Mouse (Mus musculus): ENCODE measurements at regions not wholly inside any gene's neighbourhood (a gene's known extent, or its start where the extent isn't known, plus 50 kb on each side); places are given as distances from the start of the nearest gene placed in this dataset.

DNA sequence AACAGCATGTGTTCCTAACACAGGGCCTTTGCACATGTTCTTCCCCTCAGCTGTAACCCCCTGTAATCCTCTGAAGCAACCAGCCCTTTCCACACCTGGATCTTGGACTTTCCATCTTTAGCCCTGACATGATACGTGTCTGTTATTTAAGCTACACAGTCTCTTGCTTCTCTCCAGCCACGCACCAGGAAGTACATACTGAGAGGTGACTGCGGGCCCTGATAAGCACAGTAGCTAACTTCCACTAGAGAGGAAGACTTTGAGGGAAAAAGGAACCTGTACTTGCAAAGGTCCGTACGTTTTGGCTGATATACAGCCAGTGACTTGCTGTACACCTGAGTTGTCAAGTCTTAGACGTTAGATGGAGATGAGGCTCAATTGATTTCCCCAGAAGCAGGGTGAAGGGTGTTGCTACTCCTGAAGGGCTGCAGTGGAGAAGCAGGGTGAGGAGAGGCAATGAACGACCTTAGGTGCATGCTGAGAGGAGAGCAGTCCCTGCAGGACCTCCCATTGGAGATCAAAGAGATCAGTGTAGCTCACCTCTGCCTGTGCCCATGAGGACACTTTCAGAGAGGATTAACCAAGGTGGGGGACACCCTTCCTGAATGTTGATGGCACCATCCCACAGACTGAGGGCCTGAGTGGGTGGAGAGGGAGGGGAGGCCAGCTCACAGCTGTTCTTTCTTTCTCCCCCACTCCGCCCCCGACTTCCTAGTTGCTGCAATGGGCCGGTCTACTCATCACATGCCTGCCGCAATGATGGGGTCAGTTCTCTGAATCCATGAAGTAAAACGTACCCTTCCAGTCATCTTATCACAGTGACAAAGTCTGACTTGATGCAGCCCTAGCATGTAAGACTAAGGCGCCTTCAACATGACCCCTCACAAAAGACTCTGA, 88.1 kb downstream of the Tomm20 start:
- TF ChIP-seq CTCF (IDR thresholded peaks at IDR 0.05; ENCODE audit: extremely low read depth, insufficient read length, insufficient replicate concordance, low read depth, low read length) (no peak), POLR2A (IDR thresholded peaks at IDR 0.05; ENCODE audit: low read depth, low read length) (no peak)

All from small intestine, adult 2 months (tissue).